In genomic region chr9:37782766-37783260, GRCm38 (mm10) we compare ENCODE assay signal across 9 mouse cellular contexts. TPM values are rescaled to one million over a fixed set of nuclear protein-coding genes. Genes with fewer than 3 reads are reported as not detected.
DNase-seq lines count a peak whose midpoint lies in the region; ATAC-seq and TF ChIP-seq lines count a peak whose summit lies in the region.
"Had no signal": no experiment of that assay in that cellular context is flagged by ENCODE, and none has a peak within 500 bp of the region (broad histone marks: within the 10 kb centered on the region; RNA-seq: fewer than 3 reads in every experiment).

No protein-coding gene starts in this region.

- DNase-seq in layer of hippocampus, adult 18-20 months (ENCODE audit: low spot score in 2 of 2): peak; percentile 9 to 15
- no peak for DNase-seq in layer of hippocampus, adult 9-11 months
- peak; percentile 21 for DNase-seq in adrenal gland, postnatal 25 days
- DNase-seq in forebrain, postnatal 0 days: peak; percentile 59
- DNase-seq in stomach, postnatal 0 days (ENCODE audit: low spot score): peak; percentile 16

- H3K36me3 ChIP-seq in forebrain, postnatal 0 days (ENCODE audit: insufficient read depth): no peaks in the 10 kb centered on the region
- H3K36me3 ChIP-seq in intestine, postnatal 0 days (ENCODE audit: control insufficient read depth, insufficient read depth): no peaks in the 10 kb centered on the region
- no peaks in the 10 kb centered on the region for H3K36me3 ChIP-seq in liver, embryonic 15.5 days (replicated peaks)
- no peaks in the 10 kb centered on the region for H3K36me3 ChIP-seq in stomach, postnatal 0 days (ENCODE audit: control insufficient read depth, insufficient read depth, low read length)

- no peak for TF ChIP-seq CTCF in forebrain, postnatal 0 days (IDR thresholded peaks at IDR 0.05; ENCODE audit: low read depth)
- no peak for TF ChIP-seq CTCF in intestine, postnatal 0 days (IDR thresholded peaks at IDR 0.05; ENCODE audit: low read depth)
- TF ChIP-seq CTCF in stomach, postnatal 0 days (IDR thresholded peaks at IDR 0.05; ENCODE audit: low read depth): no peak

- peak overlapping the region; percentile 40 for H3K4me2 ChIP-seq in forebrain, postnatal 0 days (ENCODE audit: low read depth)
- H3K4me2 ChIP-seq in intestine, postnatal 0 days (replicated peaks; ENCODE audit: low read depth): peak overlapping the region; percentile 21; the same call in 1 of the 2 replicates
- H3K4me2 ChIP-seq in liver, embryonic 15.5 days: peak overlapping the region; percentile 35
- H3K4me2 ChIP-seq in stomach, postnatal 0 days (replicated peaks; ENCODE audit: low read depth): peak overlapping the region; percentile 37

- H3K4me3 ChIP-seq in forebrain, postnatal 0 days (ENCODE audit: low read depth, low read length): peak overlapping the region; percentile 19; the same call in 1 of the 2 replicates
- no peak overlapping the region for H3K4me3 ChIP-seq in intestine, postnatal 0 days (ENCODE audit: low read depth, low read length)
- H3K4me3 ChIP-seq in liver, embryonic 15.5 days (replicated peaks): no peak overlapping the region
- H3K4me3 ChIP-seq in stomach, postnatal 0 days (ENCODE audit: low read depth, low read length): no peak overlapping the region

- H3K4me1 ChIP-seq in forebrain, postnatal 0 days (ENCODE audit: insufficient read depth): peaks cover 5% of the 10 kb centered on the region; the same call in 1 of the 2 replicates
- H3K4me1 ChIP-seq in intestine, postnatal 0 days (replicated peaks; ENCODE audit: control insufficient read depth, insufficient read depth, low read length): no peaks in the 10 kb centered on the region
- no peaks in the 10 kb centered on the region for H3K4me1 ChIP-seq in liver, embryonic 15.5 days (replicated peaks)
- no peaks in the 10 kb centered on the region for H3K4me1 ChIP-seq in stomach, postnatal 0 days (replicated peaks; ENCODE audit: control insufficient read depth, insufficient read depth)

- no peak for TF ChIP-seq EP300 in stomach, postnatal 0 days (optimal IDR thresholded peaks at IDR 0.05)

- H3K9ac ChIP-seq in forebrain, postnatal 0 days: peak overlapping the region; percentile 33
- H3K9ac ChIP-seq in intestine, postnatal 0 days (ENCODE audit: low read depth, low read length): no peak overlapping the region
- no peak overlapping the region for H3K9ac ChIP-seq in liver, embryonic 15.5 days
- H3K9ac ChIP-seq in stomach, postnatal 0 days (ENCODE audit: low read length): no peak overlapping the region

- peak; percentile 89 for ATAC-seq in forebrain, postnatal 0 days
- no peak for ATAC-seq in intestine, postnatal 0 days
- peak; percentile 81 for ATAC-seq in liver, embryonic 15.5 days (ENCODE audit: insufficient read depth)
- ATAC-seq in stomach, postnatal 0 days (ENCODE audit: low FRiP score, low TSS enrichment): 0 out of 2 replicates have a peak, but pooled peaks have one; percentile 18
- ATAC-seq in cerebellum, adult (ENCODE audit: insufficient number of reproducible peaks, low FRiP score, low TSS enrichment): no peak

- H3K27me3 ChIP-seq in forebrain, postnatal 0 days (ENCODE audit: insufficient read depth, low read length): no peaks in the 10 kb centered on the region
- H3K27me3 ChIP-seq in intestine, postnatal 0 days (replicated peaks; ENCODE audit: control insufficient read depth, insufficient read depth, low read length): no peaks in the 10 kb centered on the region
- H3K27me3 ChIP-seq in liver, embryonic 15.5 days: no peaks in the 10 kb centered on the region
- H3K27me3 ChIP-seq in stomach, postnatal 0 days (ENCODE audit: control insufficient read depth, insufficient read depth, low read length): no peaks in the 10 kb centered on the region

- peak overlapping the region; percentile 50 for H3K27ac ChIP-seq in forebrain, postnatal 0 days (ENCODE audit: low read depth, low read length)
- no peak overlapping the region for H3K27ac ChIP-seq in intestine, postnatal 0 days (ENCODE audit: low read depth, low read length)
- no peak overlapping the region for H3K27ac ChIP-seq in liver, embryonic 15.5 days (replicated peaks)
- no peak overlapping the region for H3K27ac ChIP-seq in stomach, postnatal 0 days (replicated peaks)
- H3K27ac ChIP-seq: macrophage had no signal

- no peaks in the 10 kb centered on the region for H3K9me3 ChIP-seq in forebrain, postnatal 0 days (ENCODE audit: low read length)
- no peaks in the 10 kb centered on the region for H3K9me3 ChIP-seq in intestine, postnatal 0 days (ENCODE audit: control insufficient read depth)
- H3K9me3 ChIP-seq in liver, embryonic 15.5 days (replicated peaks): no peaks in the 10 kb centered on the region
- no peaks in the 10 kb centered on the region for H3K9me3 ChIP-seq in stomach, postnatal 0 days (ENCODE audit: control insufficient read depth, low read length)

- 1% methylated on average over 7 of the region's 7 CpGs for WGBS in forebrain, postnatal 0 days
- WGBS in intestine, postnatal 0 days: 9% methylated on average over 7 of the region's 7 CpGs
- WGBS in liver, embryonic 15.5 days (ENCODE audit: insufficient replicate concordance): 14% methylated on average over 7 of the region's 7 CpGs
- WGBS in stomach, postnatal 0 days: 3% methylated on average over 7 of the region's 7 CpGs

RNA-seq across cellular contexts. Expression of gene Olfr875, which starts 11.2 kb away (rescaled TPM):
- total RNA-seq in layer of hippocampus, adult 18-20 months (2021): not detected
- not detected in 2 replicates for total RNA-seq in adrenal gland, postnatal 25 days (2021)
- not detected in 2 replicates for total RNA-seq in forebrain, postnatal 0 days (2014; rRNA removed)
- polyA plus RNA-seq in forebrain, postnatal 0 days (2015; fragmentation: Nextera tagmentation; extraction: Ambion mirVana): 0.16 TPM in 1 of 2 replicates, not detected in the other
- not detected in 2 replicates for polyA plus RNA-seq in intestine, postnatal 0 days (2015; fragmentation: Nextera tagmentation; extraction: Ambion mirVana)
- polyA plus RNA-seq in liver, embryonic 15.5 days (2015; fragmentation: Nextera tagmentation; extraction: Ambion mirVana): not detected in 2 replicates
- not detected in 2 replicates for polyA plus RNA-seq in stomach, postnatal 0 days (2015; fragmentation: Nextera tagmentation; extraction: Ambion mirVana)
- polyA plus RNA-seq: macrophage had no signal

RNA-seq across cellular contexts. Expression of gene Olfr876, which starts 20.0 kb away (rescaled TPM):
- not detected for total RNA-seq in layer of hippocampus, adult 18-20 months (2021)
- total RNA-seq in adrenal gland, postnatal 25 days (2021): not detected in 2 replicates
- not detected in 2 replicates for total RNA-seq in forebrain, postnatal 0 days (2014; rRNA removed)
- not detected in 2 replicates for polyA plus RNA-seq in forebrain, postnatal 0 days (2015; fragmentation: Nextera tagmentation; extraction: Ambion mirVana)
- polyA plus RNA-seq in intestine, postnatal 0 days (2015; fragmentation: Nextera tagmentation; extraction: Ambion mirVana): not detected in 2 replicates
- polyA plus RNA-seq in liver, embryonic 15.5 days (2015; fragmentation: Nextera tagmentation; extraction: Ambion mirVana): not detected in 2 replicates
- not detected in 2 replicates for polyA plus RNA-seq in stomach, postnatal 0 days (2015; fragmentation: Nextera tagmentation; extraction: Ambion mirVana)
- polyA plus RNA-seq: macrophage had no signal

RNA-seq across cellular contexts. Expression of gene Olfr874, which starts 37.9 kb away (rescaled TPM):
- total RNA-seq in layer of hippocampus, adult 18-20 months (2021): not detected
- total RNA-seq in adrenal gland, postnatal 25 days (2021): not detected in 2 replicates
- total RNA-seq in forebrain, postnatal 0 days (2014; rRNA removed): not detected in 2 replicates
- not detected in 2 replicates for polyA plus RNA-seq in forebrain, postnatal 0 days (2015; fragmentation: Nextera tagmentation; extraction: Ambion mirVana)
- polyA plus RNA-seq in intestine, postnatal 0 days (2015; fragmentation: Nextera tagmentation; extraction: Ambion mirVana): not detected in 2 replicates
- polyA plus RNA-seq in liver, embryonic 15.5 days (2015; fragmentation: Nextera tagmentation; extraction: Ambion mirVana): not detected in 2 replicates
- not detected in 2 replicates for polyA plus RNA-seq in stomach, postnatal 0 days (2015; fragmentation: Nextera tagmentation; extraction: Ambion mirVana)
- polyA plus RNA-seq: macrophage had no signal

Comparison
In these comparisons a context has a peak if more than half of its experiments do, and no peak if none do; other contexts are left out.
1. ATAC-seq: peak in forebrain, postnatal 0 days (single experiment), liver, embryonic 15.5 days (single experiment) and stomach, postnatal 0 days (single experiment); none in intestine, postnatal 0 days (single experiment) and cerebellum, adult (single experiment).
2. Peak in every context shown above with its lines, with median percentiles within 50 percentile points of each other: H3K4me2 ChIP-seq.